Comparison of ENCODE assay signal across 8 mouse cellular contexts in genomic region chr7:28338108-28338998, GRCm38 (mm10). TPM values are rescaled to one million over a fixed set of nuclear protein-coding genes. Genes with fewer than 3 reads are reported as not detected.
DNase-seq lines count a peak whose midpoint lies in the region; ATAC-seq and TF ChIP-seq lines count a peak whose summit lies in the region.

Gene Supt5 (minus strand): TSS chr7:28338746.

- peak; percentile 97 for TF ChIP-seq POLR2A in bone marrow, adult 2 months (IDR thresholded peaks at IDR 0.05; ENCODE audit: borderline replicate concordance, control insufficient read depth, low read depth, low read length)
- TF ChIP-seq POLR2A in limb, embryonic 14.5 days (IDR thresholded peaks at IDR 0.05; ENCODE audit: borderline replicate concordance, extremely low read depth, insufficient read depth, insufficient read length) = peak; percentile 71; the same call in 1 of the 2 replicates

- peak within 1 kb of the TSS; percentile 62 for H3K4me2 ChIP-seq in embryonic facial prominence, embryonic 15.5 days (replicated peaks)
- H3K4me2 ChIP-seq in limb, embryonic 14.5 days (replicated peaks; ENCODE audit: low read depth, low read length, severe bottlenecking) = peak within 1 kb of the TSS; percentile 62
- peak within 1 kb of the TSS; percentile 68 for H3K4me2 ChIP-seq in midbrain, postnatal 0 days (ENCODE audit: low read depth, low read length, poor library complexity, severe bottlenecking)

- no peak for TF ChIP-seq CTCF in bone marrow, adult 2 months (IDR thresholded peaks at IDR 0.05; ENCODE audit: control insufficient read depth, insufficient read depth, low read length)
- no peak; the same call in 1 of the 2 replicates for TF ChIP-seq CTCF in midbrain, postnatal 0 days (IDR thresholded peaks at IDR 0.05)

- under 1% methylated on average over 77 of the region's 77 CpGs for WGBS in bone marrow, adult 2 months
- WGBS in embryonic facial prominence, embryonic 15.5 days = under 1% methylated on average over 77 of the region's 77 CpGs
- WGBS in limb, embryonic 14.5 days = under 1% methylated on average over 75 of the region's 77 CpGs
- under 1% methylated on average over 77 of the region's 77 CpGs for WGBS in midbrain, postnatal 0 days

- DNase-seq in 416B (ENCODE audit: low read depth) = peak; percentile 99
- DNase-seq in heart, adult 8-10 months (ENCODE audit: low spot score) = peak; percentile 97
- peak; percentile 98 for DNase-seq in kidney, adult 9 months
- DNase-seq in limb, embryonic 14.5 days (ENCODE audit: low spot score) = peak; percentile 99
- DNase-seq in midbrain, postnatal 0 days (ENCODE audit: low spot score) = peak; percentile 99
- peak; percentile 93 to 95 for DNase-seq in spleen, postnatal 14 days (ENCODE audit: low spot score in 2 of 2)

- H3K27me3 ChIP-seq in embryonic facial prominence, embryonic 15.5 days = no peaks in the 10 kb centered on the region
- no peaks in the 10 kb centered on the region for H3K27me3 ChIP-seq in limb, embryonic 14.5 days (ENCODE audit: control insufficient read depth, insufficient read depth, low read length)
- no peaks in the 10 kb centered on the region for H3K27me3 ChIP-seq in midbrain, postnatal 0 days (ENCODE audit: insufficient read depth, low read length)

- H3K4me1 ChIP-seq in bone marrow, adult 2 months (ENCODE audit: control insufficient read depth, insufficient read depth, low read length) = no peaks in the 10 kb centered on the region; the same call in 1 of the 2 replicates
- H3K4me1 ChIP-seq in embryonic facial prominence, embryonic 15.5 days = peaks cover 15% of the 10 kb centered on the region
- H3K4me1 ChIP-seq in limb, embryonic 14.5 days (ENCODE audit: control insufficient read depth, insufficient read depth, low read length) = peaks cover 8% of the 10 kb centered on the region; the same call in 1 of the 2 replicates
- 0 out of 2 replicates have a peak, but pooled peaks cover 3% of the 10 kb centered on the region for H3K4me1 ChIP-seq in midbrain, postnatal 0 days (ENCODE audit: insufficient read depth, low read length)

- H3K9ac ChIP-seq in embryonic facial prominence, embryonic 15.5 days = peak within 1 kb of the TSS; percentile 98
- peak within 1 kb of the TSS; percentile 96 for H3K9ac ChIP-seq in limb, embryonic 14.5 days (ENCODE audit: low read depth, low read length, severe bottlenecking)
- peak within 1 kb of the TSS; percentile 99 for H3K9ac ChIP-seq in midbrain, postnatal 0 days (replicated peaks; ENCODE audit: low read length, poor library complexity, severe bottlenecking)

- H3K36me3 ChIP-seq in embryonic facial prominence, embryonic 15.5 days = peaks cover 6% of the 10 kb centered on the region; the same call in 1 of the 2 replicates
- H3K36me3 ChIP-seq in limb, embryonic 14.5 days (ENCODE audit: control insufficient read depth, insufficient read depth, low read length) = peaks cover 9% of the 10 kb centered on the region; the same call in 1 of the 2 replicates
- H3K36me3 ChIP-seq in midbrain, postnatal 0 days (ENCODE audit: insufficient read depth, low read length) = no peaks in the 10 kb centered on the region

- peak within 1 kb of the TSS; percentile 90 for H3K27ac ChIP-seq in bone marrow, adult 2 months (ENCODE audit: control insufficient read depth, insufficient read depth, low read depth, low read length, poor library complexity)
- peak within 1 kb of the TSS; percentile 94 for H3K27ac ChIP-seq in embryonic facial prominence, embryonic 15.5 days (replicated peaks)
- peak within 1 kb of the TSS; percentile 87 for H3K27ac ChIP-seq in limb, embryonic 14.5 days (replicated peaks; ENCODE audit: low read depth, low read length)
- H3K27ac ChIP-seq in midbrain, postnatal 0 days (ENCODE audit: low read depth, low read length) = peak within 1 kb of the TSS; percentile 87

- peak within 1 kb of the TSS; percentile 99 for H3K4me3 ChIP-seq in bone marrow, adult 2 months (replicated peaks; ENCODE audit: control insufficient read depth, low read depth, low read length)
- H3K4me3 ChIP-seq in embryonic facial prominence, embryonic 15.5 days (replicated peaks) = peak within 1 kb of the TSS; percentile 97
- peak within 1 kb of the TSS; percentile 100 for H3K4me3 ChIP-seq in limb, embryonic 14.5 days (replicated peaks; ENCODE audit: low read length)
- peak within 1 kb of the TSS; percentile 89 for H3K4me3 ChIP-seq in midbrain, postnatal 0 days (ENCODE audit: low read depth, low read length)

- H3K9me3 ChIP-seq in embryonic facial prominence, embryonic 15.5 days (replicated peaks) = no peaks in the 10 kb centered on the region
- no peaks in the 10 kb centered on the region for H3K9me3 ChIP-seq in limb, embryonic 14.5 days (ENCODE audit: control insufficient read depth, low read length)
- H3K9me3 ChIP-seq in midbrain, postnatal 0 days (ENCODE audit: low read length) = no peaks in the 10 kb centered on the region

- peak; percentile 97 for ATAC-seq in embryonic facial prominence, embryonic 15.5 days (ENCODE audit: insufficient number of reproducible peaks, low FRiP score, low TSS enrichment, low read depth)
- peak; percentile 99 for ATAC-seq in limb, embryonic 14.5 days (ENCODE audit: low FRiP score, low read depth)
- peak; percentile 99 for ATAC-seq in midbrain, postnatal 0 days (ENCODE audit: low FRiP score)

RNA-seq across cellular contexts. Expression of gene Supt5, which starts in this region (rescaled TPM):
- polyA plus RNA-seq in bone marrow, adult 2 months (2011; ENCODE audit: insufficient read depth, insufficient read length, low replicate concordance, missing spikeins) = 50.8 and 77.1 TPM in 2 replicates
- polyA plus RNA-seq in embryonic facial prominence, embryonic 15.5 days (2015; fragmentation: Nextera tagmentation; extraction: Ambion mirVana) = 93.3 and 98.8 TPM in 2 replicates
- 10 to 100 TPM; 56.0 to 63.2 (median 57.6) TPM for total RNA-seq in heart, adult 8-10 months (2022)
- polyA plus RNA-seq in limb, embryonic 14.5 days (2012; rRNA removed) = 116 and 127 TPM in 2 replicates
- polyA plus RNA-seq in limb, embryonic 14.5 days (2014; fragmentation: Nextera tagmentation; extraction: Ambion mirVana) = 76.2 and 84.4 TPM in 2 replicates
- 99.5 and 104 TPM in 2 replicates for total RNA-seq in midbrain, postnatal 0 days (2014; rRNA removed)
- 84.8 and 86.1 TPM in 2 replicates for polyA plus RNA-seq in midbrain, postnatal 0 days (2015; fragmentation: Nextera tagmentation; extraction: Ambion mirVana)

Comparison
In these comparisons a context has a peak if more than half of its experiments do, and no peak if none do; other contexts are left out.
1. Peak in every context shown above with its lines: DNase-seq, ATAC-seq, H3K4me3 ChIP-seq and H3K27ac ChIP-seq.